Mouse (Mus musculus) liver, postnatal 0 days (tissue): ENCODE measurements around the gene Tmx2. TPM values are rescaled to one million over a fixed set of nuclear protein-coding genes. Genes with fewer than 3 reads are reported as not detected.

Experiments
- ATAC-seq: fragments of 200-750 bp; cut with Nextera tagmentation; 2 replicates; pipeline ENCODE4 v1.8.0; 2017; ENCODE audit warnings: mild to moderate bottlenecking, moderate library complexity
- DNase-seq: peaks from one replicate; pipeline ENCODE4 v3.0.0-alpha.2; 2016
- H3K27ac ChIP-seq: fragments of 300-500 bp; sonication (generic); 2 replicates; pipeline ENCODE4 v1.5.1; 2014; ENCODE audit warnings: antibody characterized with exemption, moderate library complexity, mild to moderate bottlenecking, low read depth
- H3K27me3 ChIP-seq: fragments of 300-500 bp; sonication (generic); 2 replicates; pipeline ENCODE4 v1.6.1; 2014; ENCODE audit warnings: low read length, control low read depth, mixed read lengths; ENCODE audit not compliant: insufficient read depth
- H3K36me3 ChIP-seq: fragments of 300-500 bp; sonication (generic); replicated peaks from 2 replicates; pipeline ENCODE4 v1.6.1; 2014; ENCODE audit warnings: mild to moderate bottlenecking, control low read depth, low read length, moderate library complexity, mixed read lengths; ENCODE audit not compliant: insufficient read depth
- H3K4me1 ChIP-seq: fragments of 300-500 bp; sonication (generic); 2 replicates; pipeline ENCODE4 v1.6.1; 2014; ENCODE audit warnings: antibody characterized with exemption, mild to moderate bottlenecking, control low read depth; ENCODE audit not compliant: insufficient read depth
- H3K4me2 ChIP-seq: fragments of 300-500 bp; sonication (generic); 2 replicates; pipeline ENCODE4 v1.6.1; 2014; ENCODE audit warnings: low read depth, mild to moderate bottlenecking, low read length, moderate library complexity, mixed read lengths
- H3K4me3 ChIP-seq: fragments of 300-500 bp; sonication (generic); 2 replicates; pipeline ENCODE4 v1.5.1; 2014; ENCODE audit warnings: low read depth, low read length
- H3K9ac ChIP-seq: fragments of 300-500 bp; sonication (generic); replicated peaks from 2 replicates; pipeline ENCODE4 v1.6.1; 2014; ENCODE audit warnings: mild to moderate bottlenecking, moderate library complexity
- H3K9me3 ChIP-seq: fragments of 300-500 bp; sonication (generic); 2 replicates; pipeline ENCODE4 v1.6.1; 2016; ENCODE audit warnings: mild to moderate bottlenecking, control low read depth, low read length, mixed read lengths
- CTCF ChIP-seq: sonication (generic); IDR thresholded peaks from 2 replicates; pipeline ENCODE4 v1.5.1; 2016; ENCODE audit warnings: antibody characterized with exemption, low read depth
- EP300 ChIP-seq: IDR thresholded peaks from 2 replicates; pipeline ENCODE4 v1.6.1; 2016; ENCODE audit warnings: antibody characterized with exemption, low read depth, mild to moderate bottlenecking
- WGBS: fragments of 180-500 bp; shearing (Covaris S2); extraction: QIAGEN DNeasy Blood & Tissue Kit; methylation state at CpG from one replicate; pipeline ENCODE4 v1.1.7; 2014; ENCODE audit not compliant: insufficient replicate concordance; 5-methylcytosine and 5-hydroxymethylcytosine counted together
- polyA plus RNA-seq: library from polyadenylated mRNA; unstranded; fragments of >200 nt; fragmentation: Nextera tagmentation; extraction: Ambion mirVana; gene quantifications from 2 replicates; pipeline ENCODE4 v1.2.1, GENCODE M21; 2015

Tmx2 gene
- polyA plus RNA-seq, 1 experiment from 2014 or later = 60.6 TPM

DNA sequence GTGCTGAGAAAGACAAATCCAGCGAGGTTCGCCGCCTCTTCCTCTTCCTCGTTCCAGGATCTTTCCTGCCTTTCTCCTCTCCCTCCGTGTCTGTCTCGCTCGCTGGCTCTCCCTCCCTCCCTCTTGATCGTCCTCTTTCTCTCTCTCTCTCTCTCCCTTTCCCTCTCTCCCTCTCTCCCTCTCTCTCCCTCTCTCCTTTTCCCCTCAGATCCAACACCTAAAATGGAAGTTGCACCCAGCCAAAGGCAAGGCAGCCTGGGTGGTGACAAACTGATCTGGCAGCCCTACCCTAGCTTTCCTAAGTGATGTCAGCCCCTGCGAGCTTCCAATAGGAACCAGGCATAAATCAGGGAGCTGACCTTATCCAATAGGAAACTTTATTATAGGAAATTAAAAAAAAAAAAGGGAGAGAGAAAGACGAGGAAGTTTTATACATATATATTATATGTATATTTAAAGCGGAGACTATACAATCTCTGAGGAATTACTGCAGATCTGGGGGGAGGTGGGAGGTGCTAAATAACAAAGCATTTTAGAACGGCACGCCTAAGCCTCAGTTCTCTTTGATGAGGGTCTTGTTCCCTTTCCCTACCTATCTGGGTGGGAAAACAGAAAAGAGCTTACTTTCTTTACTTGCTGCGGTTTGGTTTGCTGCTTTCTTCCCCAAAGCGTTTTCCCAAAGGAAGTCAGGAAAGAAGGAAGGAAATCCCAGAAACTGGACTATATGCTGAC, 28.3 kb downstream of the Tmx2 start, which contains the start of gene Ctnnd1:
Gene Ctnnd1 (minus strand): TSS at position 302 of the 732 bp plus-strand sequence.
- Histone ChIP-seq H3K27ac (peak within 1 kb of the TSS; percentile 96), H3K27me3 (no peaks in the 10 kb centered on the region), H3K4me1 (peaks cover 23% of the 10 kb centered on the region), H3K9me3 (no peaks in the 10 kb centered on the region), H3K4me3 (peak within 1 kb of the TSS; percentile 73), H3K9ac (peak within 1 kb of the TSS; percentile 85), H3K4me2 (peak within 1 kb of the TSS; percentile 74), H3K36me3 (no peaks in the 10 kb centered on the region)
- TF ChIP-seq EP300 (peak; percentile 28; the same call in 1 of the 2 replicates), CTCF (no peak)
- WGBS = 2% methylated on average over 15 of the region's 15 CpGs
- ATAC-seq (peak; percentile 97), DNase-seq (peak; percentile 75)

GRCm38 (mm10) chr2:84649674-84650073, 29.3 kb downstream of the Tmx2 start:
- H3K4me3 ChIP-seq = peak overlapping the region; percentile 73
- H3K4me1 ChIP-seq = peaks cover 23% of the 10 kb centered on the region
- peak overlapping the region; percentile 85 for H3K9ac ChIP-seq
- peak overlapping the region; percentile 74 for H3K4me2 ChIP-seq
- peak overlapping the region; percentile 96 for H3K27ac ChIP-seq
- TF ChIP-seq CTCF = no peak
- no peak for TF ChIP-seq EP300
- DNase-seq (peak; percentile 51), ATAC-seq (0 out of 2 replicates have a peak, but pooled peaks have one; percentile 35)
- no peaks in the 10 kb centered on the region for H3K9me3 ChIP-seq
- no peaks in the 10 kb centered on the region for H3K27me3 ChIP-seq
- 1% methylated on average over 10 of the region's 10 CpGs for WGBS
- H3K36me3 ChIP-seq = no peaks in the 10 kb centered on the region

DNA sequence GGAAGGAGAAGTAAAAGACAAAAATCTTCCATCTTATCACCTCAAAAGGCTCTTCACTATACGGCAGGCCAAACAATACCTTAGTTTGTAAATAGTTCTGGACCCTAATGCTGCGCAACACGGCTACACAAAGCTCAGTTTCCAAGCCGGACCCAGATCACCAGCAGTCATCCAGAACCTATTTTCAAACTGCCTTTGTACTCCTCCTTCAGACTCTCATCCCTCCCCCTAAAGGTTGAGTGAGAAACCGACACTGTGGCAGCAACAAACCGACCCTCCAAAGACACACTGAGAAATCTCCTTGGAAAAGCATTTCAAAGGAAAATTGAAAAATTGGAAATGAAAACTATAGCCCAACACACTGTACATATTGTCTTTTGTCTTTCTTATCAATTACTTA, 30.6 kb downstream of the Tmx2 start:
- peak overlapping the region; percentile 73 for H3K4me3 ChIP-seq
- no peak for DNase-seq

GRCm38 (mm10) chr2:84647051-84647568, 31.8 kb downstream of the Tmx2 start:
- no peak overlapping the region for H3K9ac ChIP-seq
- DNase-seq (no peak), ATAC-seq (no peak)
- no peaks in the 10 kb centered on the region for H3K36me3 ChIP-seq
- H3K9me3 ChIP-seq = no peaks in the 10 kb centered on the region
- 0 out of 2 replicates have a peak overlapping the region, but pooled peaks have one; percentile 12 for H3K27ac ChIP-seq
- H3K4me3 ChIP-seq = no peak overlapping the region
- peaks cover 35% of the 10 kb centered on the region for H3K4me1 ChIP-seq
- TF ChIP-seq EP300 = no peak
- TF ChIP-seq CTCF = no peak
- H3K27me3 ChIP-seq = no peaks in the 10 kb centered on the region
- peak overlapping the region; percentile 74 for H3K4me2 ChIP-seq
- WGBS = 77% methylated on average over 6 of the region's 6 CpGs

More for the DNA sequence above, 30.6 kb downstream of the Tmx2 start:
- 40% methylated on average over 6 of the region's 6 CpGs for WGBS
- ATAC-seq = no peak
- Histone ChIP-seq H3K27ac (0 out of 2 replicates have a peak overlapping the region, but pooled peaks have one; percentile 11), H3K9me3 (no peaks in the 10 kb centered on the region), H3K9ac (peak overlapping the region; percentile 52), H3K27me3 (no peaks in the 10 kb centered on the region), H3K36me3 (no peaks in the 10 kb centered on the region), H3K4me2 (peak overlapping the region; percentile 74), H3K4me1 (peaks cover 29% of the 10 kb centered on the region)
- TF ChIP-seq EP300 (no peak), CTCF (0 out of 2 replicates have a peak, but pooled peaks have one; percentile 16)

DNA sequence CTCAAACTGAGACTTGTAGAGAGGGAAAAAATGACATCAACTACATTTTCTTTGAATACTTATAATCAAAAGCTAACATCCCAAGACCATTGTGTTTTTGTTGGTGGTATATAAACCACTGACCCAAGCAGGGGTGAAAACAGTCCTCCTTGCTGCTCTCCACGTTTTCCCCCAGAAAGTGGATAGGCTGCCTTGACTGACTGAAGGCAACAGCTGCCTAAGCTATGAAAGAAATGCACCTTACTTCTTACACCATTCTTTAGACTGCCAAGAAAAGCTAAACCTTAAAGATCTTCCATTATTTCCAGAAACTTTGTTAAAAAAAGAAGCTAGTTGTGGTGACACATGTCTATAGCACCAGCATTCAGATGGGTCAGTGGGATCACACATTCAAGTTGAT, 32.8 kb downstream of the Tmx2 start:
- peak overlapping the region; percentile 7; the same call in 1 of the 2 replicates for H3K4me2 ChIP-seq
- no peaks in the 10 kb centered on the region for H3K9me3 ChIP-seq
- TF ChIP-seq EP300 (no peak), CTCF (no peak)
- no peak for ATAC-seq
- no peak overlapping the region for H3K9ac ChIP-seq
- peaks cover 40% of the 10 kb centered on the region for H3K4me1 ChIP-seq
- no peak for DNase-seq
- 0 out of 2 replicates have a peak overlapping the region, but pooled peaks have one; percentile 11 for H3K27ac ChIP-seq
- H3K36me3 ChIP-seq = no peaks in the 10 kb centered on the region
- no peaks in the 10 kb centered on the region for H3K27me3 ChIP-seq
- WGBS = 47% methylated on average over 1 of the region's 1 CpGs
- H3K4me3 ChIP-seq = no peak overlapping the region

- H3K9ac ChIP-seq = no peak overlapping the region
- no peaks in the 10 kb centered on the region for H3K9me3 ChIP-seq
- peaks cover 51% of the 10 kb centered on the region for H3K4me1 ChIP-seq
- no peak for TF ChIP-seq CTCF
- TF ChIP-seq EP300 = no peak
- H3K4me2 ChIP-seq = no peak overlapping the region
- DNase-seq = no peak
- H3K27ac ChIP-seq = no peak overlapping the region
- ATAC-seq = no peak
- H3K4me3 ChIP-seq = no peak overlapping the region
- H3K36me3 ChIP-seq = no peaks in the 10 kb centered on the region
- no peaks in the 10 kb centered on the region for H3K27me3 ChIP-seq
Observed at GRCm38 (mm10) chr2:84640833-84641232, 38.1 kb downstream of the Tmx2 start.
